Mouse (Mus musculus) megakaryocyte, embryonic 14.5 days (primary cell): ENCODE results near the gene Map3k11.

Experiments used
- FLI1 ChIP-seq: IDR thresholded peaks from 2 replicates; pipeline ENCODE4 v1.6.1; 2012; ENCODE audit warnings: low read length, inconsistent platforms, mixed read lengths
- GATA1 ChIP-seq: IDR thresholded peaks from 3 replicates; pipeline ENCODE4 v1.6.1; 2012; ENCODE audit warnings: mixed read lengths, low read length, inconsistent platforms, borderline replicate concordance

GRCm38 (mm10) chr19:5691601-5692000 lies 3.1 kb downstream of the Map3k11 start:
- TF ChIP-seq GATA1 (no peak), FLI1 (no peak)
